Mouse (Mus musculus) spleen, postnatal 4 days (tissue): ENCODE results near the gene Olfr1364.

Experiments used
- DNase-seq, 2 experiments: peaks; one replicate each; pipeline ENCODE4 v3.0.0; 2022; ENCODE audit warnings: low spot score in 2 of 2

The Olfr1364 gene

GRCm38 (mm10) chr13:21581659-21582058 is at the start of gene Olfr1364:
Gene Olfr1364, minus strand, starts transcription at chr13:21581759.
- no peak for DNase-seq

- no peak for DNase-seq
These were observed 32.4 kb upstream of the Olfr1364 start, which contains the start of gene Olfr1362 for GRCm38 (mm10) chr13:21613922-21614321. Gene Olfr1362, minus strand, starts transcription at chr13:21614022.

- DNase-seq, result no peak
These were observed 10.1 kb upstream of the Olfr1364 start for GRCm38 (mm10) chr13:21591618-21592017.

- no peak for DNase-seq
These were observed 21.8 kb downstream of the Olfr1364 start, which contains the start of gene Olfr1535 for GRCm38 (mm10) chr13:21559793-21560192. Gene Olfr1535, minus strand, starts transcription at chr13:21559893.

GRCm38 (mm10) chr13:21550416-21551110 is 31.0 kb downstream of the Olfr1364 start:
- no peak for DNase-seq

- DNase-seq, result no peak
These were observed 32.1 kb downstream of the Olfr1364 start for GRCm38 (mm10) chr13:21549487-21549886.

GRCm38 (mm10) chr13:21542708-21543107 is 38.9 kb downstream of the Olfr1364 start, which contains the start of gene Olfr1366:
Gene Olfr1366, minus strand, starts transcription at chr13:21542808.
- no peak for DNase-seq

GRCm38 (mm10) chr13:21530781-21531201 is 50.8 kb downstream of the Olfr1364 start, which contains the start of gene Zkscan8:
Gene Zkscan8, minus strand, starts transcription at chr13:21531120.
- DNase-seq, result peak; percentile 83 to 90

- DNase-seq, result no peak
These were observed 51.4 kb downstream of the Olfr1364 start for GRCm38 (mm10) chr13:21530136-21530535.
